ENCODE assay signal across 15 mouse cellular contexts in genomic region chr5:122645290-122645689, GRCm38 (mm10). TPM values are rescaled to one million over a fixed set of nuclear protein-coding genes. Genes with fewer than 3 reads are reported as not detected.
DNase-seq lines count a peak whose midpoint lies in the region; ATAC-seq and TF ChIP-seq lines count a peak whose summit lies in the region.
"Had no signal": no experiment of that assay in that cellular context is flagged by ENCODE, and none has a peak within 500 bp of the region (broad histone marks: within the 10 kb centered on the region; RNA-seq: fewer than 3 reads in every experiment).

No protein-coding gene starts in this region.

- no peaks in the 10 kb centered on the region for H3K4me1 ChIP-seq in brown adipose tissue, adult 24 weeks (ENCODE audit: control insufficient read depth, insufficient read depth, insufficient read length, low read length)

- no peak for TF ChIP-seq CTCF in layer of hippocampus, adult 2 months (conservative IDR thresholded peaks at IDR 0.05)

- no peak overlapping the region for H3K27ac ChIP-seq in layer of hippocampus, adult 2 months
- H3K27ac ChIP-seq in brown adipose tissue, adult 24 weeks (replicated peaks; ENCODE audit: low read depth, low read length): no peak overlapping the region
- H3K27ac ChIP-seq: forebrain, embryonic 13.5 days; limb, embryonic 15.5 days had no signal

- H3K4me3 ChIP-seq in layer of hippocampus, adult 2 months: 0 out of 2 replicates have a peak overlapping the region, but pooled peaks have one; percentile 51
- H3K4me3 ChIP-seq in brown adipose tissue, adult 24 weeks (ENCODE audit: insufficient read depth, low read depth, low read length): peak overlapping the region; percentile 7; the same call in 1 of the 2 replicates
- H3K4me3 ChIP-seq: forebrain, embryonic 13.5 days; limb, embryonic 15.5 days had no signal

- intact Hi-C loops in gastrocnemius, postnatal 14 days (cut with DNase I; ENCODE audit: low total_unique reads): no loop called here

- peak; percentile 31; the same call in 1 of the 2 replicates for ATAC-seq in megakaryocyte, adult 5-6 weeks (ENCODE audit: poor library complexity, severe bottlenecking)
- ATAC-seq: forebrain, embryonic 13.5 days; intestine, embryonic 16.5 days had no signal

- DNase-seq in layer of hippocampus, adult 2 months (ENCODE audit: low spot score in 2 of 2): no peak
- no peak for DNase-seq in layer of hippocampus, adult 8-10 months (ENCODE audit: low spot score in 2 of 2)
- DNase-seq in left cerebral cortex, adult 18-20 months (ENCODE audit: low spot score in 2 of 2): no peak
- no peak for DNase-seq in gastrocnemius, postnatal 14 days
- no peak for DNase-seq in embryo, embryonic 11 days
- DNase-seq: cerebellum, adult 18-20 months; heart, adult 2 months; kidney, postnatal 14 days; lung, adult 2 months; right cerebral cortex, adult 18-20 months had no signal

RNA-seq across cellular contexts. Expression of gene P2rx7, which starts 1.6 kb away (rescaled TPM):
- 1 to 10 TPM; 8.4 to 9.8 TPM for total RNA-seq in layer of hippocampus, adult 2 months (2021)
- total RNA-seq in layer of hippocampus, adult 8-10 months (2022): 10 to 100 TPM; 10.3 to 16.4 (median 13.1) TPM
- polyA plus RNA-seq in brown adipose tissue, adult 24 weeks (2012; ENCODE audit: insufficient read depth, insufficient read length, missing spikeins): 1.5 and 1.6 TPM in 2 replicates
- total RNA-seq in megakaryocyte, adult 5-6 weeks (2015): 35.5 and 35.6 TPM in 2 replicates
- total RNA-seq in megakaryocyte, adult 5-6 weeks (2017): 61.2 and 76.5 TPM in 2 replicates
- total RNA-seq in left cerebral cortex, adult 18-20 months (2021): 1 to 10 TPM; 7.2 to 7.7 TPM
- total RNA-seq in gastrocnemius, postnatal 14 days (2021): 1 to 10 TPM; 2.4 to 2.7 TPM

RNA-seq across cellular contexts. Expression of gene Ift81, which starts 31.0 kb away (rescaled TPM):
- total RNA-seq in layer of hippocampus, adult 2 months (2021): 10 to 100 TPM; 36.0 to 38.4 TPM
- 10 to 100 TPM; 40.2 to 59.2 (median 48.5) TPM for total RNA-seq in layer of hippocampus, adult 8-10 months (2022)
- polyA plus RNA-seq in brown adipose tissue, adult 24 weeks (2012; ENCODE audit: insufficient read depth, insufficient read length, missing spikeins): 23.3 and 26.5 TPM in 2 replicates
- total RNA-seq in megakaryocyte, adult 5-6 weeks (2015): 4.9 and 6.2 TPM in 2 replicates
- 3.7 and 3.8 TPM in 2 replicates for total RNA-seq in megakaryocyte, adult 5-6 weeks (2017)
- 10 to 100 TPM; 50.6 to 53.3 TPM for total RNA-seq in left cerebral cortex, adult 18-20 months (2021)
- total RNA-seq in gastrocnemius, postnatal 14 days (2021): 1 to 10 TPM; 3.7 to 6.2 TPM

Comparison
In these comparisons a context has a peak if more than half of its experiments do, and no peak if none do; other contexts are left out.
1. RNA of gene Ift81, which starts 31.0 kb away (total RNA-seq): 40.2 to 59.2 TPM in layer of hippocampus, adult 8-10 months, 50.6 to 53.3 TPM in left cerebral cortex, adult 18-20 months and 36.0 to 38.4 TPM in layer of hippocampus, adult 2 months; 3.7 to 6.2 TPM in gastrocnemius, postnatal 14 days and 3.7 to 6.2 TPM in megakaryocyte, adult 5-6 weeks; every median in the first group is over 4 times any median in the second.